In the genomic region with DNA sequence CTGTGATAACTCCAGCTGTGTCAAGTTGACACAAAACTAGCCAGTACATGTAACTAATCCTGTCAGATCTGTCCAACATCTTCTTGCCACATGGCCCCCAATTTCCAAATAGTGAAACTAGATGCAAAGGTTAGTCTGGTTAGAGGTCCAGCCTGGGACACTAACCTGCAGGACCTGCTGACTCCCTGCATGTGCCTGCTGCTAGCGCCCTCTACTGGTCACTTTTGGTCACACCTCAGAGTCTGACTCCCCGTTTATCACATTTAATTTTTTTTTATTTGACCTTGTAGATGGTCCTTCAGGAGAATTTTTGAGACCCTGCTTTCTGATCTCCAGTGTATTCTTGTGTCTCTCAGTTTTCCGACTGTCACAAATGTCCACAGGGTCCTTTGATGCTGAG, we compare ENCODE assay signal across 10 mouse cellular contexts. TPM values are rescaled to one million over a fixed set of nuclear protein-coding genes. Genes with fewer than 3 reads are reported as not detected.
DNase-seq lines count a peak whose midpoint lies in the region; ATAC-seq lines count a peak whose summit lies in the region.
"Had no signal": no experiment of that assay in that cellular context is flagged by ENCODE, and none has a peak within 500 bp of the region (broad histone marks: within the 10 kb centered on the region; RNA-seq: fewer than 3 reads in every experiment).

No protein-coding gene starts in this region.

- H3K27ac ChIP-seq in intestine, embryonic 14.5 days (ENCODE audit: low read depth), result no peak overlapping the region
- no peak overlapping the region for H3K27ac ChIP-seq in intestine, embryonic 16.5 days (ENCODE audit: low read length)
- H3K27ac ChIP-seq: midbrain, embryonic 12.5 days had no signal

- H3K4me1 ChIP-seq in intestine, embryonic 14.5 days (replicated peaks; ENCODE audit: control insufficient read depth, insufficient read depth, low read length), result no peaks in the 10 kb centered on the region
- H3K4me1 ChIP-seq in intestine, embryonic 16.5 days (ENCODE audit: control insufficient read depth, insufficient read depth, low read length), result no peaks in the 10 kb centered on the region
- H3K4me1 ChIP-seq: midbrain, embryonic 12.5 days had no signal

- no peaks in the 10 kb centered on the region for H3K27me3 ChIP-seq in intestine, embryonic 14.5 days (replicated peaks; ENCODE audit: control insufficient read depth, insufficient read depth, low read length)
- H3K27me3 ChIP-seq in intestine, embryonic 16.5 days (replicated peaks; ENCODE audit: control insufficient read depth, insufficient read depth, low read length), result no peaks in the 10 kb centered on the region

- H3K36me3 ChIP-seq in intestine, embryonic 14.5 days (ENCODE audit: control insufficient read depth, insufficient read depth, low read length), result no peaks in the 10 kb centered on the region
- no peaks in the 10 kb centered on the region for H3K36me3 ChIP-seq in intestine, embryonic 16.5 days (ENCODE audit: control insufficient read depth, insufficient read depth, low read length)
- H3K36me3 ChIP-seq: midbrain, embryonic 12.5 days had no signal

- no peak for ATAC-seq in intestine, embryonic 14.5 days (replicated peaks; ENCODE audit: low FRiP score, low TSS enrichment, low read depth)
- ATAC-seq in intestine, embryonic 16.5 days, result no peak
- ATAC-seq in activated CD4-positive, CD25-positive, alpha-beta regulatory T cell, adult 4 months, result peak; percentile 52

- H3K9ac ChIP-seq in intestine, embryonic 14.5 days (ENCODE audit: low read length), result no peak overlapping the region
- H3K9ac ChIP-seq in intestine, embryonic 16.5 days (ENCODE audit: low read depth, low read length), result no peak overlapping the region
- H3K9ac ChIP-seq: midbrain, embryonic 12.5 days had no signal

- peak; percentile 63 for DNase-seq in intestine, embryonic 14.5 days (ENCODE audit: low spot score)
- peak; percentile 69 for DNase-seq in CD4-positive helper T cell, adult 2 months (ENCODE audit: low read depth, low spot score)
- DNase-seq in embryo, embryonic 10.5 days (ENCODE audit: low spot score), result peak; percentile 68
- peak; percentile 66 for DNase-seq in kidney, postnatal 10 days
- DNase-seq in naive thymus-derived CD4-positive, alpha-beta T cell, adult 2 months (ENCODE audit: low read depth), result peak; percentile 86
- DNase-seq in urinary bladder, postnatal 25 days (ENCODE audit: low spot score), result peak; percentile 62

- H3K4me2 ChIP-seq in intestine, embryonic 14.5 days (ENCODE audit: low read length), result no peak overlapping the region
- H3K4me2 ChIP-seq in intestine, embryonic 16.5 days (ENCODE audit: low read depth, low read length), result no peak overlapping the region
- H3K4me2 ChIP-seq: midbrain, embryonic 12.5 days had no signal

- H3K9me3 ChIP-seq in intestine, embryonic 14.5 days (ENCODE audit: control insufficient read depth, low read length), result 0 out of 2 replicates have a peak, but pooled peaks cover 5% of the 10 kb centered on the region
- 0 out of 2 replicates have a peak, but pooled peaks cover 4% of the 10 kb centered on the region for H3K9me3 ChIP-seq in intestine, embryonic 16.5 days (ENCODE audit: control insufficient read depth, low read length)
- H3K9me3 ChIP-seq: midbrain, embryonic 12.5 days had no signal

- no peak overlapping the region for H3K4me3 ChIP-seq in intestine, embryonic 14.5 days (ENCODE audit: low read depth, low read length)
- H3K4me3 ChIP-seq in intestine, embryonic 16.5 days (ENCODE audit: low read length), result no peak overlapping the region
- H3K4me3 ChIP-seq: midbrain, embryonic 12.5 days had no signal

- WGBS in intestine, embryonic 14.5 days, result 13% methylated on average over 3 of the region's 3 CpGs
- WGBS in intestine, embryonic 16.5 days, result 21% methylated on average over 3 of the region's 3 CpGs

RNA-seq across cellular contexts. Expression of a gene that starts 15.7 kb away (rescaled TPM):
- polyA plus RNA-seq in intestine, embryonic 14.5 days (2014; fragmentation: Nextera tagmentation; extraction: Ambion mirVana), result 26.7 and 30.4 TPM in 2 replicates
- 22.6 and 26.2 TPM in 2 replicates for polyA plus RNA-seq in intestine, embryonic 16.5 days (2015; fragmentation: Nextera tagmentation; extraction: Ambion mirVana)
- 1 to 10 TPM; 4.6 to 6.4 TPM for polyA plus RNA-seq in activated CD4-positive, CD25-positive, alpha-beta regulatory T cell, adult 4 months (2017; shearing (Covaris generic))

RNA-seq across cellular contexts. Expression of a gene that starts 31.0 kb away (rescaled TPM):
- polyA plus RNA-seq in intestine, embryonic 14.5 days (2014; fragmentation: Nextera tagmentation; extraction: Ambion mirVana), result 0.09 and 0.28 TPM in 2 replicates
- polyA plus RNA-seq in intestine, embryonic 16.5 days (2015; fragmentation: Nextera tagmentation; extraction: Ambion mirVana), result 0.65 and 0.88 TPM in 2 replicates
- not detected for polyA plus RNA-seq in activated CD4-positive, CD25-positive, alpha-beta regulatory T cell, adult 4 months (2017; shearing (Covaris generic))
- polyA plus RNA-seq: frontal cortex, adult 2 months; midbrain, embryonic 12.5 days had no signal

RNA-seq across cellular contexts. Expression of a gene that starts 39.2 kb away (rescaled TPM):
- 186 and 190 TPM in 2 replicates for polyA plus RNA-seq in intestine, embryonic 14.5 days (2014; fragmentation: Nextera tagmentation; extraction: Ambion mirVana)
- polyA plus RNA-seq in intestine, embryonic 16.5 days (2015; fragmentation: Nextera tagmentation; extraction: Ambion mirVana), result 157 and 174 TPM in 2 replicates
- 10 to 100 TPM; 79.3 to 85.4 TPM for polyA plus RNA-seq in activated CD4-positive, CD25-positive, alpha-beta regulatory T cell, adult 4 months (2017; shearing (Covaris generic))

RNA-seq across cellular contexts. Expression of a gene that starts 46.2 kb away (rescaled TPM):
- 48.0 and 49.1 TPM in 2 replicates for polyA plus RNA-seq in intestine, embryonic 14.5 days (2014; fragmentation: Nextera tagmentation; extraction: Ambion mirVana)
- polyA plus RNA-seq in intestine, embryonic 16.5 days (2015; fragmentation: Nextera tagmentation; extraction: Ambion mirVana), result 41.7 and 43.7 TPM in 2 replicates
- polyA plus RNA-seq in activated CD4-positive, CD25-positive, alpha-beta regulatory T cell, adult 4 months (2017; shearing (Covaris generic)), result 10 to 100 TPM; 22.6 to 26.9 TPM

RNA-seq across cellular contexts. Expression of a gene that starts 48.9 kb away (rescaled TPM):
- polyA plus RNA-seq in intestine, embryonic 14.5 days (2014; fragmentation: Nextera tagmentation; extraction: Ambion mirVana), result not detected in 2 replicates
- polyA plus RNA-seq in intestine, embryonic 16.5 days (2015; fragmentation: Nextera tagmentation; extraction: Ambion mirVana), result 0.44 TPM in 1 of 2 replicates, not detected in the other
- not detected for polyA plus RNA-seq in activated CD4-positive, CD25-positive, alpha-beta regulatory T cell, adult 4 months (2017; shearing (Covaris generic))
